Mouse (Mus musculus) common myeloid progenitor, adult 5-6 weeks (primary cell): ENCODE results near the gene Aifm1. TPM values are rescaled to one million over a fixed set of nuclear protein-coding genes. Genes with fewer than 3 reads are reported as not detected.

Experiments
- ATAC-seq: replicated peaks from 2 replicates; pipeline ENCODE4 v1.8.0; 2016; ENCODE audit warnings: low read depth, mild to moderate bottlenecking, moderate TSS enrichment, inconsistent platforms; ENCODE audit not compliant: poor library complexity, severe bottlenecking
- total RNA-seq: library from RNA; stranded (forward); fragments of 200-1000, 187-1606 nt; gene quantifications from 2 replicates; pipeline ENCODE4 v1.2.3, GENCODE M21; 2017

The Aifm1 gene
- total RNA-seq, result 76.6 and 81.5 TPM in 2 replicates

DNA sequence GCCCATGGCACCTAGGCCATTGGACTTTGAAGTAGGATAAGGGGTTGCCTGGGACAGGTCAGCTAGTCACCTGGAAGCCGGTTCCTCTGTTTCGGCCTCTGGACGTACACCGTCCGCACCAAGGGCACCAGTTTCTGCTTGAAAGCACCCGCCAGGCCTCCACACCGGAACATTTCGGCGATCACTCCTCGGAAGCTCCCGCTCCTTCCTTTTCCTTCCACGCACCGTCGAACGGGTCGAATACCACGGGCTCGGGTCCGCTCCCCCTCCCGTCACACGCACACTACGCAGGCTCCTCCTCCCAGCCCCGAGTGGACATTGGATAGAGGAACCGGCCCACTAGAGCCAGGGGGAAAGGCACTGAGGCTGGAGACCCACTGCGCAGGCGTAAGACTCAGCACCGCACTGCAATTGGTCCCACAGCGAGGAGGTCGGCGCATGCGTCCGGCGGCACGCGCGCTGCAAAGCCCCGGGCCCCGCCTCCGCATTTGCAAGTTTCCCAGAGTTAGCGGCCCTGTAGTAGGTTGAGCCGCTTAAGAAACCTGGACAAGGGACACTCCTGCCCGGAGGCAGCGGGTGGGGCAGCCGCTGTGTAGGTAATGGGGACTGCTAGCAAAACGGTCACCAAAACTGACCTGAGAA, at the start of gene Aifm1:
Gene Aifm1, minus strand, starts transcription at position 398 of the 642 bp plus-strand sequence.
- peak; percentile 99 for ATAC-seq

GRCm38 (mm10) chrX:48532175-48532574, 18.8 kb upstream of the Aifm1 start:
- ATAC-seq, result peak; percentile 83

DNA sequence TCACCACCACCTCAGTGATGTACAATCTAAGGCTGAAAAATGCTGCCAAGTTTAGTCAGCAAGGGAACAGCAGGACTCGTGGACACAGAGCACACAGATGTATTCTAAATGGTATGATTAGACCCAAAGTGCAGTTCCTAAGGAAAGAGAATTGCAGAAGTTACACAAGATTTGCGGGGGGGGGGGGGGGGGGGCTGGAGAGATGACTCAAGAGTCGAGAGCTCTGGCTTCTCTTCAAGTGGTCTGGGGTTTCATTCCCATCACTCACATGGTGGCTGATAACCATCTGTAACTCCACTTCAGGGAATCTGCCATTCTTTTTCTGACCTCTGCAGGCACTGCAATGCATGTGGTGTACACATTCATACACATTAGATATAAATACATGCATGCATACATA, 13.1 kb upstream of the Aifm1 start:
- peak; percentile 39; the same call in 1 of the 2 replicates for ATAC-seq

- no peak for ATAC-seq
These were observed 12.5 kb upstream of the Aifm1 start for GRCm38 (mm10) chrX:48525866-48526265.

- no peak; the same call in 1 of the 2 replicates for ATAC-seq
These were observed 12.0 kb upstream of the Aifm1 start for GRCm38 (mm10) chrX:48525332-48525731.

DNA sequence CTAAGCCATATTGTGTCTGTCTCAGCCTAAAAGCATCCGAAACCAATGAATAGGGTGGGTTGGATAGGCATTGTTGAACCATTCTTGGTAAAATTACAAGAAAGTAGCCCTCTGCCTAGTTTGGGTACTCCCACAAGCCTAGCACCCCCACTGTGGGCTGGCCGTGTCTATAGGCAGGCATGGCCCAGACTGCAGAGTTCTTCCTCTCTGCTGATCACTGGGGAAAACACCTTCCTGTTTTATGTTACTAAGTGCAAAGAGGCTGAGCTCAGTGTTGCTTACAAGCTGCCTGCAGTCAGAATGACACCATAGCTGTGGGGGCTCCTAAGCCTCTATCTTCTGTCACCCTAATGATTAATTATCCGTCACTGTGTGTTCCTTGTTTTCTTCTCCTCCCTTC, 10.1 kb upstream of the Aifm1 start:
- peak; percentile 66 for ATAC-seq

DNA sequence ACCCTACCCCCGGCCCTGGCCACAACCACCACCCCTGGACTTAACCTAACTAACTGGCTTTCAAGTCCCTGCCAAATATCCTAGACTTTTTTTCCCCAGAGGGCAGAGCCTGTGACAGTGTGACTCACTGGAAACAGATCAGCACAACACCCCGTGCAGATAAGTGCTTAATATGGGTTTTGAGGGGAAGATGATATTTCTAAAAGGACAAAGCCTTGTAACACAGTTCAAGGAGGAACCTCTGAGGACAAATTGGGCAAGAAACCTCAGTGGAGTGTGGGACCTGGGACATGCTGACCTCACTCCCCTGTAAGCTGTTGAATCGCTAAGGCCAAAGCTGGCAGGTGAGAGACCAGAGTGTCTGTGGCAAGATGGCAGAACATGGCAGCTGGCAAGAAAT, 8.3 kb upstream of the Aifm1 start:
- ATAC-seq, result no peak

GRCm38 (mm10) chrX:48519549-48520085, 6.3 kb upstream of the Aifm1 start:
- ATAC-seq, result no peak

GRCm38 (mm10) chrX:48518808-48519548, 5.6 kb upstream of the Aifm1 start, which contains the start of gene Rab33a:
Gene Rab33a (plus strand): TSS chrX:48519285.
- ATAC-seq, result peak; percentile 50

DNA sequence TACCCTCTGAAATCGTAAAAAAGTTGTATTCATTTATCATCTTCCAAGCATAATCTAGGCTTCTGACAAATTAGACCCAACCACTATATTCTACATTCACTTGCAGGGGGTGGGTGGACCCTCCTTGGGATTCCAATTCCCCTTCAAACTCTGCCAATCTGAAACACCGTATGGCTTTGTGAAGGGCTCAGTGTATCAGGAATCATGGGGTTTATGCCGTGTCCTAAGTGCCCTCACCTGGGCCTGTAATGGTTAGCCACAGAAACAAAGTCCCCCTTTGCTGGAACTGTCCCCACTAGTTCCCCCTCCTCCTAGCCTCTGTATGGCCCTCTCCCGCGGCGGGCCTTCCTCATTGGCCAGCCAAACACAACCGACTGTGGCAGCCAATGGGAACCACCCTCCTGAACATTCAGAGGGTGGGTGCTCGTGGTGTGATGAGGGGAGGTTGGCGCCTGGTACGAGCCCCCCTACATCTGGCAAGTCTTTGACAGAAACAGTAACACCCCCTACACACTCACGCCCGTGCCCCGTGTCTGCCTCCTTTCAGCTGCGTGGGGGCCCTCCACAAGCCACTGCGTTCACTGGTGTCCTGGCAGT, 4.9 kb upstream of the Aifm1 start:
- ATAC-seq, result peak; percentile 45

GRCm38 (mm10) chrX:48513824-48514223, 461 bp upstream of the Aifm1 start:
- peak; percentile 35; the same call in 1 of the 2 replicates for ATAC-seq

- no peak for ATAC-seq
These were observed 19.6 kb downstream of the Aifm1 start for GRCm38 (mm10) chrX:48493763-48494162.

GRCm38 (mm10) chrX:48481687-48482086, 31.7 kb downstream of the Aifm1 start:
- ATAC-seq, result no peak

- no peak for ATAC-seq
These were observed 32.3 kb downstream of the Aifm1 start for GRCm38 (mm10) chrX:48481095-48481494.

GRCm38 (mm10) chrX:48467355-48467946, 45.9 kb downstream of the Aifm1 start:
- no peak for ATAC-seq

GRCm38 (mm10) chrX:48466174-48466573, 47.2 kb downstream of the Aifm1 start:
- no peak for ATAC-seq

GRCm38 (mm10) chrX:48464436-48464835, 48.9 kb downstream of the Aifm1 start:
- no peak for ATAC-seq

- no peak for ATAC-seq
These were observed 49.7 kb downstream of the Aifm1 start for GRCm38 (mm10) chrX:48463636-48464035.

DNA sequence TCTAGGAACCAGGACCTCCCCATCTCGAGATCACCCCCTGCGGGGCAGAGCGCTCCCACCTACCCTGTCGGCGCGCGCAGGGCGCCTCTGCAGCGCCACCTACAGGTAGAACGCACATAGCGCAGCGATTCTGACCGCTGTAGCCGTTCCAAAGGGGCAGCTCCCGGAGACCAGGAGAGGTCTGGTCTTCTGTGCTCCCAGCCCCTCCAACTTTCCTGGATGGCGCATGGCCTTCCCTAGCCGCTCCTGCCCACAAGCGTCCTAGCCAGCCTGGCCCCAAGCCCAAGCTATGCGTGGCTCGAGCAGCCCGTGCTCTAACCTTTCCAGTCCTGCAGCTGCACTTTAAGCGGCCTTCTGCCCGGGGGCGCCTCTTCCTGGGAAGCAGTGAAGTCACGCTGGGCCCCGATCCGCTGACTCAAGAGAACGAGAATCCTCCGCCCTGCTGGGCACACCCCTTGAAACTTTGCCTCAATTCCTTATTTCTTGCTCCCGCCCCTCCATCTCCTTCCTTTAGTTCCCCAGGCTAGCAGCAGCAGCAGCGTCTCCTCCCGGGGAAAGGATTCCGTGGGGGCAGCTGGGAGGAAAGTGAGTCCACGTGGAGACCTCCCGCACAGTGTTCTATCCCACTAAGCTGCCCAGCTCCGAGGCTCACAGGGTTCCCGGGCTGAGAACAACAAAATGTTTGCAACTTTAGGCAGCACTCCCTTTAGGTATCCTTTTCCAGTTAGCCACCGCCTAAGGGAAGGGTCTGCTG, 50.4 kb downstream of the Aifm1 start, which contains the start of gene Elf4:
Gene Elf4, minus strand, starts transcription at position 379 of the 754 bp plus-strand sequence.
- ATAC-seq, result peak; percentile 90

GRCm38 (mm10) chrX:48462297-48462696, 51.1 kb downstream of the Aifm1 start:
- peak; percentile 50 for ATAC-seq
